Mouse (Mus musculus) hindbrain, embryonic 11.5 days (tissue): ENCODE measurements around the gene Sfmbt2. TPM values are rescaled to one million over a fixed set of nuclear protein-coding genes. Genes with fewer than 3 reads are reported as not detected.
A peak's percentile ranks its signal among the peaks of the same experiment; 100 is the strongest.

Experiments
- ATAC-seq: fragments of 200-750 bp; cut with Nextera tagmentation; 2 replicates; pipeline ENCODE4 v1.8.0; 2017; ENCODE audit warnings: mild to moderate bottlenecking, moderate TSS enrichment, moderate library complexity; ENCODE audit not compliant: low FRiP score
- DNase-seq: peaks from one replicate; pipeline ENCODE4 v3.0.0-alpha.2; 2015; ENCODE audit warnings: low spot score
- H3K27ac ChIP-seq: fragments of 300-500 bp; sonication (generic); 2 replicates; pipeline ENCODE4 v1.5.1; 2014; ENCODE audit warnings: mild to moderate bottlenecking, low read depth, low read length
- H3K27me3 ChIP-seq: fragments of 300-500 bp; sonication (generic); 2 replicates; pipeline ENCODE4 v1.6.1; 2014; ENCODE audit warnings: mild to moderate bottlenecking, low read length, moderate library complexity, mixed read lengths; ENCODE audit not compliant: control insufficient read depth, insufficient read depth
- H3K36me3 ChIP-seq: fragments of 300-500 bp; sonication (generic); 2 replicates; pipeline ENCODE4 v1.6.1; 2014; ENCODE audit warnings: mild to moderate bottlenecking, low read length, moderate library complexity, mixed read lengths; ENCODE audit not compliant: control insufficient read depth, insufficient read depth
- H3K4me1 ChIP-seq: fragments of 300-500 bp; sonication (generic); replicated peaks from 2 replicates; pipeline ENCODE4 v1.6.1; 2014; ENCODE audit warnings: low read length, mixed read lengths; ENCODE audit not compliant: control insufficient read depth, insufficient read depth
- H3K4me2 ChIP-seq: fragments of 300-500 bp; sonication (generic); replicated peaks from 2 replicates; pipeline ENCODE4 v1.6.1; 2014; ENCODE audit warnings: mild to moderate bottlenecking, low read depth, low read length
- H3K4me3 ChIP-seq: fragments of 300-500 bp; sonication (generic); 2 replicates; pipeline ENCODE4 v1.5.1; 2014; ENCODE audit warnings: low read depth, low read length
- H3K9ac ChIP-seq: fragments of 300-500 bp; sonication (generic); 2 replicates; pipeline ENCODE4 v1.6.1; 2014; ENCODE audit warnings: low read depth, low read length
- H3K9me3 ChIP-seq: fragments of 300-500 bp; sonication (generic); 2 replicates; pipeline ENCODE4 v1.6.1; 2016; ENCODE audit warnings: low read length; ENCODE audit not compliant: control insufficient read depth
- WGBS: fragments of 180-500 bp; shearing (Covaris S2); extraction: QIAGEN DNeasy Blood & Tissue Kit; methylation state at CpG from one replicate; pipeline ENCODE4 v1.1.7; 2014; 5-methylcytosine and 5-hydroxymethylcytosine counted together
- polyA plus RNA-seq: library from polyadenylated mRNA; unstranded; fragments of >200 nt; fragmentation: Nextera tagmentation; extraction: Ambion mirVana; gene quantifications from 2 replicates; pipeline ENCODE4 v1.2.1, GENCODE M21; 2014

Gene Sfmbt2
- polyA plus RNA-seq, 1 experiment from 2014 or later, result 2.6 TPM

DNA sequence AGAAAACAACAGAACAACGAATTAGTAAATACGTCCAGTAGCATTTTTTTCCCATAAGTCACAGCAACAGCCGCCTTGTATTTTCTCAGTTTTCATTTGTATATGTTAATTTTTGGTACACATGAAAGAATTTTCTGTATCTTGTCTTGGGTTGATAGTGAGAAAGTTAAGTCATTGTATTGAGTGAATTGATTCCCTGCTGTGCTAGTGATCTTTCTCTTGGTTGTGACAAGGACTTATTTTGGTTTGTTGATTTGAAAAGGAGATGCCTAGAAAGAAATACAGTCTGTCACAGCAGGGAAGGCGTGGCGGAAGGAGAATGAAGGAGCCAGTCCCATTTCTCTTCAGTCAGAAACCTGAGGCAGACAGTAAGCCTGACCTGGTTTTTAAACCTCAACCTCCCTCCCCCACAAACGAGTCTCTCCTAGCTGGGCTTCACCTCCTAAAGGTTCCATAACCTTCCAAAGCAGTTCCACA, 50.7 kb downstream of the Sfmbt2 start:
- H3K9ac ChIP-seq, result no peak overlapping the region
- no peaks in the 10 kb centered on the region for H3K9me3 ChIP-seq
- ATAC-seq (no peak), DNase-seq (no peak)
- H3K4me1 ChIP-seq, result no peaks in the 10 kb centered on the region
- WGBS, result 72% methylated on average over 6 of the region's 6 CpGs
- no peaks in the 10 kb centered on the region for H3K36me3 ChIP-seq
- H3K27ac ChIP-seq, result no peak overlapping the region
- H3K4me2 ChIP-seq, result no peak overlapping the region
- H3K27me3 ChIP-seq, result no peaks in the 10 kb centered on the region
- H3K4me3 ChIP-seq, result no peak overlapping the region

GRCm38 (mm10) chr2:10437290-10437689, 67.0 kb downstream of the Sfmbt2 start:
- Histone ChIP-seq H3K4me3 (no peak overlapping the region), H3K9ac (no peak overlapping the region), H3K36me3 (no peaks in the 10 kb centered on the region), H3K4me2 (no peak overlapping the region), H3K4me1 (no peaks in the 10 kb centered on the region), H3K27me3 (no peaks in the 10 kb centered on the region), H3K9me3 (no peaks in the 10 kb centered on the region), H3K27ac (no peak overlapping the region)
- DNase-seq (no peak), ATAC-seq (peak; percentile 60)
- WGBS, result 56% methylated on average over 9 of the region's 9 CpGs

GRCm38 (mm10) chr2:10441811-10442210, 71.5 kb downstream of the Sfmbt2 start:
- H3K4me1 ChIP-seq, result no peaks in the 10 kb centered on the region
- ATAC-seq, result no peak
- no peaks in the 10 kb centered on the region for H3K27me3 ChIP-seq
- no peak overlapping the region for H3K4me2 ChIP-seq
- no peak overlapping the region for H3K9ac ChIP-seq
- H3K36me3 ChIP-seq, result no peaks in the 10 kb centered on the region
- H3K4me3 ChIP-seq, result no peak overlapping the region
- H3K27ac ChIP-seq, result no peak overlapping the region
- no peak for DNase-seq
- WGBS, result 82% methylated on average over 9 of the region's 9 CpGs
- no peaks in the 10 kb centered on the region for H3K9me3 ChIP-seq

DNA sequence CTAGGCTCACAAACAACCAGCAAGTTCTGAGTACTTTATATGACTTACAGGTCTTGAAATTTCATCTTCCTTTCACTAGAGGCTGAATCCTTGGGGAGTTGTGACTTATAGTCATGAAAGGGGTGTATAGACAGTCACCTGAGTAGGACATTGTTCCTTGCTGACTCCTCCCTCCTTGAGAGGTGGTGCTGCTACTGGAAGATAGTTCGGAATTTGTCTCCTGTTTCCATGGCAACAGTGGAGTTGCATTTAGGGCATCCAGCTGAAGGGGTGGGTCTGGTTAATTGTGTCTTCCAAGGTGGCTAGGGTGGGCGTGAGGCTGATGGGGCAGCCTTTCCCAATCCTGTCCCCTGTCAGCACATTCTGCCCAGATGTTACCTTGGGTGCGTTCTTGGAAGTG, 83.3 kb downstream of the Sfmbt2 start:
- no peaks in the 10 kb centered on the region for H3K9me3 ChIP-seq
- no peaks in the 10 kb centered on the region for H3K27me3 ChIP-seq
- H3K27ac ChIP-seq, result no peak overlapping the region
- H3K9ac ChIP-seq, result no peak overlapping the region
- no peaks in the 10 kb centered on the region for H3K36me3 ChIP-seq
- WGBS, result 52% methylated on average over 3 of the region's 3 CpGs
- DNase-seq (no peak), ATAC-seq (no peak)
- H3K4me1 ChIP-seq, result no peaks in the 10 kb centered on the region
- no peak overlapping the region for H3K4me3 ChIP-seq
- H3K4me2 ChIP-seq, result no peak overlapping the region

GRCm38 (mm10) chr2:10458309-10458708, 88.0 kb downstream of the Sfmbt2 start:
- Histone ChIP-seq H3K4me1 (no peaks in the 10 kb centered on the region), H3K27ac (no peak overlapping the region), H3K36me3 (no peaks in the 10 kb centered on the region), H3K9me3 (no peaks in the 10 kb centered on the region), H3K4me2 (no peak overlapping the region), H3K4me3 (no peak overlapping the region), H3K9ac (no peak overlapping the region), H3K27me3 (no peaks in the 10 kb centered on the region)
- WGBS, result 92% methylated on average over 12 of the region's 12 CpGs
- DNase-seq (no peak), ATAC-seq (no peak)

DNA sequence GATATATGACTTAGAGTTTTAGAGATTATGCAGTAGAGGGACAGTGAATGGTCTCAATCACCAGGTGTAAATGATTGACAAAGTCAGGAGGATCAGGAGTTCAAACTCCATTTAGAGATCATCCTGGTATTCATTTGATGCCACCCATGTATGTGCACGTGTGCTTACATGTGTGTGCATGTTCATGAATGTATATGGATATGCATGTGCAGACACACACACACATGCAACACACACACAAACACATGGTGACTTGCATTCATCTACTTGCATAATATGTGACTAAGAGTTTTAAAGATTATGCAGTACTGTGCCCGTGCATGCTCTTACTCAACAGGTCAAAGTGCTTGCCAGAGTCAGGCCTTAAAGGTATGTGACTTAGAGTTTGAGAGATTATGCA, 146.2 kb downstream of the Sfmbt2 start:
- Histone ChIP-seq H3K9ac (no peak overlapping the region), H3K9me3 (no peaks in the 10 kb centered on the region), H3K4me3 (no peak overlapping the region), H3K4me1 (no peaks in the 10 kb centered on the region), H3K4me2 (no peak overlapping the region), H3K36me3 (no peaks in the 10 kb centered on the region), H3K27me3 (no peaks in the 10 kb centered on the region), H3K27ac (no peak overlapping the region)
- WGBS, result 79% methylated on average over 2 of the region's 2 CpGs
- ATAC-seq (no peak), DNase-seq (no peak)

DNA sequence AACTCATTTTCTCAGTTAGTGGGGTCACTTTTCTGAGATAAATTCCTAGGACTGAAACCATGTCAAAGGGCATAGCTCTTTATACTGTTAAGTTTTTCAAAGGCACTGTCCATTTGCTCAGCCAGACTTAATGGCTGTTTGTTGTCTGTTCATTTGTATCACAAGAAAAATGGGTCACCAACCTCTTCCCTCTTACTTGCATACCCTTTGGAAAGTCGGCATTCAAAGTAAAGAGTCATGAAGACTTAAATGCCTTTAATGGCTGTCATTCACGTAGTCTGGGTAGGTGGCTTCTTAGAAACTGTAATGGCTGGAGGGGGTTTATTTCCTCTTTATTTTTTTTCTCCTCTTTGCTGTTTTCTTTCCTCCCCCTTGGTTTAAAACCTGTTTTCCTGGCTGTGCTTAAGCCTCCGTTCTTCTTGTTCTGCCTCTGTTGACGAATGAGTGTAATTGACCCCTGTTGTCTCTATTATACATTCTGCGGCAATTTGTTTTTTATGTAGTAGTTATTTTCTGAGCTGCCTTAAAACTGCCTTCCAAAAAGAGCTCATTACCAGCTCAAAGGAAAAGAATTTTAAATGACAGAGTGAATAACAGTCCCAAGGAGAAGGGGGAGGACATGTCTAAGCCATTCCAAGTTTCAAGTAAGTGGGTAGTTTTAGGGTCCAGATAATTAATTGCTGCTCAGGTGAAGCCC, 151.6 kb downstream of the Sfmbt2 start:
- Histone ChIP-seq H3K4me1 (no peaks in the 10 kb centered on the region), H3K9ac (no peak overlapping the region), H3K4me3 (no peak overlapping the region), H3K4me2 (no peak overlapping the region), H3K36me3 (no peaks in the 10 kb centered on the region), H3K9me3 (no peaks in the 10 kb centered on the region), H3K27me3 (no peaks in the 10 kb centered on the region), H3K27ac (no peak overlapping the region)
- ATAC-seq (no peak), DNase-seq (no peak)
- 35% methylated on average over 5 of the region's 5 CpGs for WGBS

- Histone ChIP-seq H3K9me3 (no peaks in the 10 kb centered on the region), H3K4me2 (no peak overlapping the region), H3K36me3 (no peaks in the 10 kb centered on the region), H3K27me3 (no peaks in the 10 kb centered on the region), H3K9ac (no peak overlapping the region), H3K4me3 (no peak overlapping the region), H3K27ac (no peak overlapping the region), H3K4me1 (no peaks in the 10 kb centered on the region)
- ATAC-seq, result 0 out of 2 replicates have a peak, but pooled peaks have one; percentile 56
- no peak for DNase-seq
- WGBS, result 76% methylated on average over 7 of the region's 7 CpGs
Observed at GRCm38 (mm10) chr2:10525622-10526021, 155.3 kb downstream of the Sfmbt2 start.

DNA sequence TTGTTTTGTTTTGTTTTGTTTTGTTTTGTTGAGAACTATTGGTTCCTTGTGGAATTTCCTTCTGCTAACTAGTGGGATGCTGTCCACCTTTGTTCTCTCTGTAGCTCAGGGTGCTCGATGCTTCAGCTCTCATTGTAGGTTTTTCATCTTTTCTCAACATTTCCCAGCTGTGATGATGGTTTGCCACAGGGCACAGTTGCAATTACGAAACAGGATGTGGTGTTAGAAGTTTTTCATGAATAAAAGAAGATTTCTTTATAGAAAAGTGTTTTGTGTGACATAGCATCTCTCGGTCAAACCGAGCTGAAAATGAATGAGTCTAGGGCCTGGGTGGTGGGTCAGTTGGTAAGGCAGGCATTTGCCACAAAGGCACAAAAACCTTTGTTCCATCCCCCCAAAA, 171.5 kb downstream of the Sfmbt2 start:
- Histone ChIP-seq H3K4me2 (no peak overlapping the region), H3K36me3 (no peaks in the 10 kb centered on the region), H3K27ac (no peak overlapping the region), H3K9me3 (no peaks in the 10 kb centered on the region), H3K9ac (no peak overlapping the region), H3K4me3 (no peak overlapping the region), H3K27me3 (no peaks in the 10 kb centered on the region), H3K4me1 (no peaks in the 10 kb centered on the region)
- ATAC-seq (no peak), DNase-seq (no peak)
- WGBS, result 89% methylated on average over 4 of the region's 4 CpGs
